Mouse (Mus musculus) heart, adult 2 months (tissue): ENCODE results near the gene Ugt2a2. TPM values are rescaled to one million over a fixed set of nuclear protein-coding genes. Genes with fewer than 3 reads are reported as not detected.

ENCODE experiments used
- polyA plus RNA-seq: library from polyadenylated mRNA; depleted of rRNA; stranded (reverse); fragments of >200 nt; gene quantifications from 2 replicates; pipeline ENCODE4 v1.2.3, GENCODE M21; 2012; rRNA removed
- total RNA-seq, 2 experiments: library from RNA; stranded (reverse); gene quantifications; 2 replicates each; pipeline ENCODE4 v1.2.3; 2021

Ugt2a2 gene
- total and polyA plus RNA-seq, 3 experiments: not detected

Other genes with a start within 250 kb of the Ugt2a2 start
- gene Ugt2b37, start 227.5 kb downstream of the Ugt2a2 start, total RNA-seq: not detected
- not detected in 2 replicates for gene Ugt2b37, start 227.5 kb downstream of the Ugt2a2 start, polyA plus RNA-seq
- not detected for gene Ugt2a3, start 145.1 kb downstream of the Ugt2a2 start, total RNA-seq
- 0.06 TPM in 1 of 2 replicates, not detected in the other for gene Ugt2a3, start 145.1 kb downstream of the Ugt2a2 start, polyA plus RNA-seq
- not detected for gene Ugt2b38, start 58.1 kb downstream of the Ugt2a2 start, total RNA-seq
- gene Ugt2b38, start 58.1 kb downstream of the Ugt2a2 start, polyA plus RNA-seq: not detected in 2 replicates
- gene Gm43638, start 4.5 kb upstream of the Ugt2a2 start, total RNA-seq: not detected
- gene Gm43638, start 4.5 kb upstream of the Ugt2a2 start, polyA plus RNA-seq: not detected in 2 replicates
- not detected for gene Ugt2a1, start 8.6 kb upstream of the Ugt2a2 start, total RNA-seq
- not detected in 2 replicates for gene Ugt2a1, start 8.6 kb upstream of the Ugt2a2 start, polyA plus RNA-seq
- not detected for gene Sult1b1, start 55.9 kb upstream of the Ugt2a2 start, total RNA-seq
- gene Sult1b1, start 55.9 kb upstream of the Ugt2a2 start, polyA plus RNA-seq: 0.16 TPM in 1 of 2 replicates, not detected in the other
- not detected for gene Sult1d1, start 86.8 kb upstream of the Ugt2a2 start, total RNA-seq
- 0.61 TPM in 1 of 2 replicates, not detected in the other for gene Sult1d1, start 86.8 kb upstream of the Ugt2a2 start, polyA plus RNA-seq
- not detected for gene Sult1e1, start 109.3 kb upstream of the Ugt2a2 start, total RNA-seq
- gene Sult1e1, start 109.3 kb upstream of the Ugt2a2 start, polyA plus RNA-seq: not detected in 2 replicates
- gene Csn1s1, start 183.9 kb upstream of the Ugt2a2 start, total RNA-seq: not detected
- gene Csn1s1, start 183.9 kb upstream of the Ugt2a2 start, polyA plus RNA-seq: not detected in 2 replicates
- gene Csn2, start 217.4 kb upstream of the Ugt2a2 start, total RNA-seq: not detected
- gene Csn2, start 217.4 kb upstream of the Ugt2a2 start, polyA plus RNA-seq: not detected in 2 replicates